Mouse (Mus musculus): ENCODE results near the gene Tubg1. TPM values are rescaled to one million over a fixed set of nuclear protein-coding genes. Genes with fewer than 3 reads are reported as not detected.
A peak's percentile ranks its signal among the peaks of the same experiment; 100 is the strongest.

The Tubg1 gene
- 1 to 10 TPM in 17 of 26 experiments, under 1 TPM in 8, not detected in 1; 0.50 to 8.3 (median 2.8) TPM for total RNA-seq (2018; cell fraction: chromatin; rRNA removed)
- 10 to 100 TPM in 19 of 26 experiments, 1 to 10 TPM in 7; 5.5 to 19.4 (median 11.8) TPM for total RNA-seq (2018; cell fraction: cytosol; rRNA removed)
- 1 to 10 TPM; 1.0 to 9.5 (median 3.0) TPM for total RNA-seq (2018; cell fraction: nucleus; rRNA removed)
- polyA plus RNA-seq (2018): 10.9 to 24.7 TPM (median 23.0 TPM) in 3 replicates

GRCm38 (mm10) chr11:101119761-101120544, at the start of gene Tubg1, which contains the start of gene Retreg3:
TSS of gene Tubg1 (plus strand) at chr11:101119938.
TSS of gene Retreg3 (minus strand) at chr11:101119893.
- Histone ChIP-seq H3K27ac (peak within 1 kb of the TSS; percentile 64), H3K36me3 (ENCODE audit: inconsistent target) (peaks cover 11% of the 10 kb centered on the region; the same call in 1 of the 2 replicates), H3K4me3 (ENCODE audit: inconsistent target) (peak within 1 kb of the TSS; percentile 96), H3K79me2 (ENCODE audit: inconsistent target) (peaks cover 53% of the 10 kb centered on the region)
- WGBS (ENCODE audit: missing documents): 1% methylated on average over 49 of the region's 61 CpGs

- H3K4me3 ChIP-seq (ENCODE audit: inconsistent target): peak overlapping the region; percentile 70
- H3K36me3 ChIP-seq (ENCODE audit: inconsistent target): peaks cover 34% of the 10 kb centered on the region; the same call in 1 of the 2 replicates
- whole genome bisulfite sequencing (ENCODE audit: missing documents): under 1% methylated on average over 36 of the region's 36 CpGs
- H3K27ac ChIP-seq: peak overlapping the region; percentile 65
- peaks cover 17% of the 10 kb centered on the region; the same call in 1 of the 2 replicates for H3K79me2 ChIP-seq (ENCODE audit: inconsistent target)
Observed at GRCm38 (mm10) chr11:101070189-101070527, 49.6 kb upstream of the Tubg1 start.

- 83% methylated on average over 6 of the region's 6 CpGs for WGBS (ENCODE audit: missing documents)
- peak overlapping the region; percentile 70 for H3K4me3 ChIP-seq (ENCODE audit: inconsistent target)
- H3K36me3 ChIP-seq (ENCODE audit: inconsistent target): peaks cover 37% of the 10 kb centered on the region; the same call in 1 of the 2 replicates
- peaks cover 17% of the 10 kb centered on the region; the same call in 1 of the 2 replicates for H3K79me2 ChIP-seq (ENCODE audit: inconsistent target)
- H3K27ac ChIP-seq: peak overlapping the region; percentile 65
Observed at GRCm38 (mm10) chr11:101070987-101071386, 48.8 kb upstream of the Tubg1 start.

- Histone ChIP-seq H3K36me3 (ENCODE audit: inconsistent target) (peaks cover 46% of the 10 kb centered on the region; the same call in 1 of the 2 replicates), H3K4me3 (ENCODE audit: inconsistent target) (no peak overlapping the region), H3K79me2 (ENCODE audit: inconsistent target) (peaks cover 17% of the 10 kb centered on the region; the same call in 1 of the 2 replicates), H3K27ac (no peak overlapping the region)
- 96% methylated on average over 12 of the region's 14 CpGs for WGBS (ENCODE audit: missing documents)
Observed at GRCm38 (mm10) chr11:101071810-101072428, 47.8 kb upstream of the Tubg1 start.

GRCm38 (mm10) chr11:101078121-101078520, 41.6 kb upstream of the Tubg1 start, which contains the start of gene Hsd17b1:
TSS of gene Hsd17b1 (plus strand) at chr11:101078411.
- Histone ChIP-seq H3K4me3 (ENCODE audit: inconsistent target) (no peak within 1 kb of the TSS), H3K36me3 (ENCODE audit: inconsistent target) (peaks cover 38% of the 10 kb centered on the region; the same call in 1 of the 2 replicates)
- WGBS (ENCODE audit: missing documents): 91% methylated on average over 9 of the region's 9 CpGs

GRCm38 (mm10) chr11:101079746-101080145, 40.0 kb upstream of the Tubg1 start:
- peaks cover 21% of the 10 kb centered on the region; the same call in 1 of the 2 replicates for H3K36me3 ChIP-seq (ENCODE audit: inconsistent target)
- 41% methylated on average over 25 of the region's 27 CpGs for WGBS (ENCODE audit: missing documents)
- H3K27ac ChIP-seq: no peak overlapping the region
- H3K79me2 ChIP-seq (ENCODE audit: inconsistent target): no peaks in the 10 kb centered on the region; the same call in 1 of the 2 replicates
- H3K4me3 ChIP-seq (ENCODE audit: inconsistent target): no peak overlapping the region

More at GRCm38 (mm10) chr11:101078121-101078520, 41.6 kb upstream of the Tubg1 start, which contains the start of gene Hsd17b1:
- no peak within 1 kb of the TSS for H3K27ac ChIP-seq
- no peaks in the 10 kb centered on the region; the same call in 1 of the 2 replicates for H3K79me2 ChIP-seq (ENCODE audit: inconsistent target)

GRCm38 (mm10) chr11:101080421-101080820, 39.3 kb upstream of the Tubg1 start:
- 91% methylated on average over 5 of the region's 5 CpGs for WGBS (ENCODE audit: missing documents)
- Histone ChIP-seq H3K36me3 (ENCODE audit: inconsistent target) (peaks cover 17% of the 10 kb centered on the region; the same call in 1 of the 2 replicates), H3K79me2 (ENCODE audit: inconsistent target) (no peaks in the 10 kb centered on the region; the same call in 1 of the 2 replicates), H3K4me3 (ENCODE audit: inconsistent target) (no peak overlapping the region), H3K27ac (no peak overlapping the region)

GRCm38 (mm10) chr11:101081659-101082058, 38.1 kb upstream of the Tubg1 start:
- Histone ChIP-seq H3K79me2 (ENCODE audit: inconsistent target) (no peaks in the 10 kb centered on the region; the same call in 1 of the 2 replicates), H3K36me3 (ENCODE audit: inconsistent target) (peaks cover 8% of the 10 kb centered on the region; the same call in 1 of the 2 replicates), H3K4me3 (ENCODE audit: inconsistent target) (peak overlapping the region; percentile 95), H3K27ac (peak overlapping the region; percentile 90)
- 18% methylated on average over 10 of the region's 10 CpGs for WGBS (ENCODE audit: missing documents)

- WGBS (ENCODE audit: missing documents): under 1% methylated on average over 50 of the region's 51 CpGs
- H3K27ac ChIP-seq: peak within 1 kb of the TSS; percentile 90
- H3K4me3 ChIP-seq (ENCODE audit: inconsistent target): peak within 1 kb of the TSS; percentile 95
- H3K79me2 ChIP-seq (ENCODE audit: inconsistent target): peaks cover 3% of the 10 kb centered on the region
- H3K36me3 ChIP-seq (ENCODE audit: inconsistent target): 0 out of 2 replicates have a peak, but pooled peaks cover under 1% of the 10 kb centered on the region
Observed at GRCm38 (mm10) chr11:101082208-101083082, 37.3 kb upstream of the Tubg1 start, which contains the start of gene Coasy. TSS of gene Coasy (plus strand) at chr11:101082565.

- Histone ChIP-seq H3K36me3 (ENCODE audit: inconsistent target) (no peaks in the 10 kb centered on the region), H3K4me3 (ENCODE audit: inconsistent target) (peak overlapping the region; percentile 95), H3K79me2 (ENCODE audit: inconsistent target) (peaks cover 10% of the 10 kb centered on the region), H3K27ac (peak overlapping the region; percentile 90)
- WGBS (ENCODE audit: missing documents): 11% methylated on average over 19 of the region's 19 CpGs
Observed at GRCm38 (mm10) chr11:101083083-101083697, 36.5 kb upstream of the Tubg1 start.

GRCm38 (mm10) chr11:101084246-101084645, 35.5 kb upstream of the Tubg1 start:
- Histone ChIP-seq H3K36me3 (ENCODE audit: inconsistent target) (no peaks in the 10 kb centered on the region; the same call in 1 of the 2 replicates), H3K79me2 (ENCODE audit: inconsistent target) (peaks cover 15% of the 10 kb centered on the region), H3K4me3 (ENCODE audit: inconsistent target) (no peak overlapping the region), H3K27ac (no peak overlapping the region)
- 91% methylated on average over 14 of the region's 14 CpGs for WGBS (ENCODE audit: missing documents)

GRCm38 (mm10) chr11:101084811-101085210, 34.9 kb upstream of the Tubg1 start:
- H3K27ac ChIP-seq: no peak overlapping the region
- H3K4me3 ChIP-seq (ENCODE audit: inconsistent target): no peak overlapping the region
- H3K79me2 ChIP-seq (ENCODE audit: inconsistent target): peaks cover 15% of the 10 kb centered on the region
- WGBS (ENCODE audit: missing documents): 94% methylated on average over 12 of the region's 12 CpGs
- H3K36me3 ChIP-seq (ENCODE audit: inconsistent target): peaks cover 4% of the 10 kb centered on the region

Data from macrophage (primary cell).